Mouse (Mus musculus): ENCODE results near the gene Tmem102.

Tmem102 gene

GRCm38 (mm10) chr11:69804972-69805909, at the start of gene Tmem102:
Tmem102 (minus strand) TSS chr11:69805624.
- no peak for DNase-seq (ENCODE audit: low spot score in 2 of 2)

GRCm38 (mm10) chr11:69854680-69855079, 49.3 kb upstream of the Tmem102 start:
- no peak for DNase-seq (ENCODE audit: low spot score in 2 of 2)

- no peak for DNase-seq (ENCODE audit: low spot score in 2 of 2)
Observed at GRCm38 (mm10) chr11:69853994-69854393, 48.6 kb upstream of the Tmem102 start.

GRCm38 (mm10) chr11:69850754-69851153, 45.3 kb upstream of the Tmem102 start:
- DNase-seq (ENCODE audit: low spot score in 2 of 2) = no peak

GRCm38 (mm10) chr11:69849884-69850283, 44.5 kb upstream of the Tmem102 start:
- no peak for DNase-seq (ENCODE audit: low spot score in 2 of 2)

- DNase-seq (ENCODE audit: low spot score in 2 of 2) = no peak
Observed at GRCm38 (mm10) chr11:69849128-69849527, 43.7 kb upstream of the Tmem102 start.

GRCm38 (mm10) chr11:69848021-69848420, 42.6 kb upstream of the Tmem102 start:
- no peak for DNase-seq (ENCODE audit: low spot score in 2 of 2)

GRCm38 (mm10) chr11:69846738-69847688, 41.6 kb upstream of the Tmem102 start:
- no peak for DNase-seq (ENCODE audit: low spot score in 2 of 2)

GRCm38 (mm10) chr11:69846198-69846680, 40.8 kb upstream of the Tmem102 start, which contains the start of gene Plscr3:
Plscr3 (plus strand) TSS chr11:69846376.
- DNase-seq (ENCODE audit: low spot score in 2 of 2) = peak; percentile 80 to 90

GRCm38 (mm10) chr11:69838714-69839104, 33.3 kb upstream of the Tmem102 start:
- DNase-seq (ENCODE audit: low spot score in 2 of 2) = no peak

GRCm38 (mm10) chr11:69837952-69838713, 32.7 kb upstream of the Tmem102 start, which contains the start of gene Tmem256:
Tmem256 (plus strand) TSS chr11:69838514.
- DNase-seq (ENCODE audit: low spot score in 2 of 2) = peak; percentile 96 to 97

- DNase-seq (ENCODE audit: low spot score in 2 of 2) = no peak
Observed at GRCm38 (mm10) chr11:69837604-69837951, 32.2 kb upstream of the Tmem102 start, which contains the start of gene Nlgn2. Nlgn2 (minus strand) TSS chr11:69837784.

- DNase-seq (ENCODE audit: low spot score in 2 of 2) = peak; percentile 48 to 60
Observed at GRCm38 (mm10) chr11:69836703-69837576, 31.5 kb upstream of the Tmem102 start.

- no peak for DNase-seq (ENCODE audit: low spot score in 2 of 2)
Observed at GRCm38 (mm10) chr11:69835966-69836335, 30.5 kb upstream of the Tmem102 start.

- no peak for DNase-seq (ENCODE audit: low spot score in 2 of 2)
Observed at GRCm38 (mm10) chr11:69835326-69835965, 30.0 kb upstream of the Tmem102 start.

GRCm38 (mm10) chr11:69834001-69834549, 28.7 kb upstream of the Tmem102 start:
- DNase-seq (ENCODE audit: low spot score in 2 of 2) = peak; percentile 34

GRCm38 (mm10) chr11:69833554-69833953, 28.1 kb upstream of the Tmem102 start:
- DNase-seq (ENCODE audit: low spot score in 2 of 2) = no peak

GRCm38 (mm10) chr11:69828832-69829231, 23.4 kb upstream of the Tmem102 start:
- no peak for DNase-seq (ENCODE audit: low spot score in 2 of 2)

- DNase-seq (ENCODE audit: low spot score in 2 of 2) = no peak
Observed at GRCm38 (mm10) chr11:69823456-69823855, 18.0 kb upstream of the Tmem102 start.

Measured in right cerebral cortex, adult 2 months (tissue).